Mouse (Mus musculus) megakaryocyte, adult 5-6 weeks (primary cell): Measurements from ENCODE around the gene Gm49416. TPM values are rescaled to one million over a fixed set of nuclear protein-coding genes. Genes with fewer than 3 reads are reported as not detected.

ENCODE experiments used
- total RNA-seq, 2 experiments: library from RNA; stranded (forward) in 1 of 2; stranded (reverse) in 1 of 2; fragments of 153-499, 151-499 nt in 1 of 2; fragments of 221-1000, 200-1000 nt in 1 of 2; gene quantifications; 2 replicates each; pipeline versions ENCODE4 v1.2.3 to v1.2.4; 2015 to 2017

The Gm49416 gene
- total RNA-seq, 2 experiments from 2014 or later: not detected

Other genes with a start within 250 kb of the Gm49416 start
Only the 30 nearest of the 33 such genes appear.
- gene Slc3a2, start 165.6 kb upstream of the Gm49416 start, total RNA-seq (2015): 26.3 and 32.6 TPM in 2 replicates
- gene Slc3a2, start 165.6 kb upstream of the Gm49416 start, total RNA-seq (2017): 31.6 and 34.1 TPM in 2 replicates
- 30.3 and 37.1 TPM in 2 replicates for gene Wdr74, start 153.1 kb upstream of the Gm49416 start, total RNA-seq (2015)
- gene Wdr74, start 153.1 kb upstream of the Gm49416 start, total RNA-seq (2017): 38.2 and 38.5 TPM in 2 replicates
- gene 1700092M07Rik, start 148.2 kb upstream of the Gm49416 start, total RNA-seq (2015): 0.83 TPM in 1 of 2 replicates, not detected in the other
- 1.3 TPM in 1 of 2 replicates, not detected in the other for gene 1700092M07Rik, start 148.2 kb upstream of the Gm49416 start, total RNA-seq (2017)
- 40.9 and 55.3 TPM in 2 replicates for gene Stx5a, start 147.5 kb upstream of the Gm49416 start, total RNA-seq (2015)
- gene Stx5a, start 147.5 kb upstream of the Gm49416 start, total RNA-seq (2017): 40.8 and 65.6 TPM in 2 replicates
- 257 and 292 TPM in 2 replicates for gene Nxf1, start 131.9 kb upstream of the Gm49416 start, total RNA-seq (2015)
- 69.7 and 76.0 TPM in 2 replicates for gene Nxf1, start 131.9 kb upstream of the Gm49416 start, total RNA-seq (2017)
- gene Tmem223, start 117.9 kb upstream of the Gm49416 start, total RNA-seq (2015): 28.1 and 36.6 TPM in 2 replicates
- gene Tmem223, start 117.9 kb upstream of the Gm49416 start, total RNA-seq (2017): 11.6 and 12.0 TPM in 2 replicates
- 172 and 177 TPM in 2 replicates for gene Tmem179b, start 114.5 kb upstream of the Gm49416 start, total RNA-seq (2015)
- 98.4 and 108 TPM in 2 replicates for gene Tmem179b, start 114.5 kb upstream of the Gm49416 start, total RNA-seq (2017)
- gene Taf6l, start 102.5 kb upstream of the Gm49416 start, total RNA-seq (2015): 5.1 and 6.2 TPM in 2 replicates
- 8.9 and 9.8 TPM in 2 replicates for gene Taf6l, start 102.5 kb upstream of the Gm49416 start, total RNA-seq (2017)
- gene Polr2g, start 90.3 kb upstream of the Gm49416 start, total RNA-seq (2015): 124 and 125 TPM in 2 replicates
- gene Polr2g, start 90.3 kb upstream of the Gm49416 start, total RNA-seq (2017): 54.1 and 58.2 TPM in 2 replicates
- 0.62 and 2.3 TPM in 2 replicates for gene Zbtb3, start 86.4 kb upstream of the Gm49416 start, total RNA-seq (2015)
- gene Zbtb3, start 86.4 kb upstream of the Gm49416 start, total RNA-seq (2017): 1.8 and 2.5 TPM in 2 replicates
- 28.6 and 31.0 TPM in 2 replicates for gene Ttc9c, start 69.6 kb upstream of the Gm49416 start, total RNA-seq (2015)
- 53.6 and 63.7 TPM in 2 replicates for gene Ttc9c, start 69.6 kb upstream of the Gm49416 start, total RNA-seq (2017)
- gene Hnrnpul2, start 68.9 kb upstream of the Gm49416 start, total RNA-seq (2015): 52.3 and 56.0 TPM in 2 replicates
- gene Hnrnpul2, start 68.9 kb upstream of the Gm49416 start, total RNA-seq (2017): 72.8 and 94.4 TPM in 2 replicates
- not detected in 2 replicates for gene AC129217.1, start 59.2 kb upstream of the Gm49416 start, total RNA-seq (2015)
- 1.8 and 5.9 TPM in 2 replicates for gene AC129217.1, start 59.2 kb upstream of the Gm49416 start, total RNA-seq (2017)
- 84.8 and 97.8 TPM in 2 replicates for gene Bscl2, start 51.5 kb upstream of the Gm49416 start, total RNA-seq (2015)
- gene Bscl2, start 51.5 kb upstream of the Gm49416 start, total RNA-seq (2017): 48.1 and 49.6 TPM in 2 replicates
- 0.16 TPM in 1 of 2 replicates, not detected in the other for gene Gng3, start 49.7 kb upstream of the Gm49416 start, total RNA-seq (2015)
- gene Gng3, start 49.7 kb upstream of the Gm49416 start, total RNA-seq (2017): not detected in 2 replicates
- gene Lrrn4cl, start 38.2 kb upstream of the Gm49416 start, total RNA-seq (2015): 0.16 and 0.55 TPM in 2 replicates
- gene Lrrn4cl, start 38.2 kb upstream of the Gm49416 start, total RNA-seq (2017): 0.12 TPM in 1 of 2 replicates, not detected in the other
- gene Ubxn1, start 17.4 kb upstream of the Gm49416 start, total RNA-seq (2015): 63.2 and 66.8 TPM in 2 replicates
- gene Ubxn1, start 17.4 kb upstream of the Gm49416 start, total RNA-seq (2017): 149 and 168 TPM in 2 replicates
- 39.9 and 41.9 TPM in 2 replicates for gene Uqcc3, start 8.0 kb upstream of the Gm49416 start, total RNA-seq (2015)
- 58.1 and 75.6 TPM in 2 replicates for gene Uqcc3, start 8.0 kb upstream of the Gm49416 start, total RNA-seq (2017)
- gene Lbhd1, start 5.2 kb upstream of the Gm49416 start, total RNA-seq (2015): 29.0 and 50.8 TPM in 2 replicates
- gene Lbhd1, start 5.2 kb upstream of the Gm49416 start, total RNA-seq (2017): 5.2 and 7.5 TPM in 2 replicates
- not detected in 2 replicates for gene Gm49403, start 5.0 kb upstream of the Gm49416 start, total RNA-seq (2015)
- not detected in 2 replicates for gene Gm49403, start 5.0 kb upstream of the Gm49416 start, total RNA-seq (2017)
- gene 1810009A15Rik, start 73 bp upstream of the Gm49416 start, total RNA-seq (2015): 43.9 and 64.0 TPM in 2 replicates
- gene 1810009A15Rik, start 73 bp upstream of the Gm49416 start, total RNA-seq (2017): 61.2 and 66.3 TPM in 2 replicates
- gene Ints5, start 4.1 kb downstream of the Gm49416 start, total RNA-seq (2015): 9.1 and 9.3 TPM in 2 replicates
- 10.2 and 11.3 TPM in 2 replicates for gene Ints5, start 4.1 kb downstream of the Gm49416 start, total RNA-seq (2017)
- gene Ganab, start 9.1 kb downstream of the Gm49416 start, total RNA-seq (2015): 69.0 and 71.3 TPM in 2 replicates
- gene Ganab, start 9.1 kb downstream of the Gm49416 start, total RNA-seq (2017): 51.7 and 58.4 TPM in 2 replicates
- gene B3gat3, start 31.4 kb downstream of the Gm49416 start, total RNA-seq (2015): 19.5 and 23.3 TPM in 2 replicates
- 28.9 and 29.8 TPM in 2 replicates for gene B3gat3, start 31.4 kb downstream of the Gm49416 start, total RNA-seq (2017)
- gene Rom1, start 40.4 kb downstream of the Gm49416 start, total RNA-seq (2015): 1.4 and 1.8 TPM in 2 replicates
- gene Rom1, start 40.4 kb downstream of the Gm49416 start, total RNA-seq (2017): 0.81 and 3.2 TPM in 2 replicates
- 17.1 and 18.0 TPM in 2 replicates for gene Eml3, start 40.6 kb downstream of the Gm49416 start, total RNA-seq (2015)
- 29.3 and 32.0 TPM in 2 replicates for gene Eml3, start 40.6 kb downstream of the Gm49416 start, total RNA-seq (2017)
- gene Mta2, start 52.9 kb downstream of the Gm49416 start, total RNA-seq (2015): 47.3 and 53.3 TPM in 2 replicates
- gene Mta2, start 52.9 kb downstream of the Gm49416 start, total RNA-seq (2017): 98.8 and 106 TPM in 2 replicates
- gene Tut1, start 64.9 kb downstream of the Gm49416 start, total RNA-seq (2015): 1.7 and 2.9 TPM in 2 replicates
- gene Tut1, start 64.9 kb downstream of the Gm49416 start, total RNA-seq (2017): 8.8 and 9.9 TPM in 2 replicates
- gene Eef1g, start 78.1 kb downstream of the Gm49416 start, total RNA-seq (2015): 319 and 343 TPM in 2 replicates
- 206 and 209 TPM in 2 replicates for gene Eef1g, start 78.1 kb downstream of the Gm49416 start, total RNA-seq (2017)
- 372 and 397 TPM in 2 replicates for gene Ahnak, start 100.4 kb downstream of the Gm49416 start, total RNA-seq (2015)
- 659 and 727 TPM in 2 replicates for gene Ahnak, start 100.4 kb downstream of the Gm49416 start, total RNA-seq (2017)